Mouse (Mus musculus) frontal cortex, postnatal 36 days (tissue): ENCODE results near the gene Trpv3.
"Not testable (repeated sequence)": the region's sequence is repeated elsewhere in the genome, so short reads cannot be mapped to it uniquely, and the experiment has no call there.

Experiments used
- DNase-seq, 2 experiments: peaks; one replicate each; pipeline ENCODE4 v3.0.0; 2022; ENCODE audit warnings: low spot score in 2 of 2

Gene Trpv3

DNA sequence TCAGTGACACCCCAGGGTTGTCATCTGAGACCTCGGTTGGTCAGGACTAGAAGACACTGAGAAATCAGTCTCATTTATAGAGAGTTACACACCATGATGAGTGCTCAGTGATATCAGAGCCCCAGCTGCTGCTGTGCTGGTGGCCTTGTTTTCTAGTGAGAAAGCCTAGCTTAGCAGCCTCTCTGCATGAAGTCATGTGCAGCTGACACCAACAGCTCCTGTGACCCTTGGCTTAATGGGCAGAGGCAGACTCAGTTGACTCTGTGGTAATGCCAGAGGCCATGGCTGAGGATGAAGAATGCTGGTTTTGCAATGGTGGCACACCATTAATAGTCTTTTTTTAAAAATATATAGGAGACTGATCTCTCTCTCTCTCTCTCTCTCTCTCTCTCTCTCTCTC lies 22.4 kb downstream of the Trpv3 start:
- no peak for DNase-seq

DNA sequence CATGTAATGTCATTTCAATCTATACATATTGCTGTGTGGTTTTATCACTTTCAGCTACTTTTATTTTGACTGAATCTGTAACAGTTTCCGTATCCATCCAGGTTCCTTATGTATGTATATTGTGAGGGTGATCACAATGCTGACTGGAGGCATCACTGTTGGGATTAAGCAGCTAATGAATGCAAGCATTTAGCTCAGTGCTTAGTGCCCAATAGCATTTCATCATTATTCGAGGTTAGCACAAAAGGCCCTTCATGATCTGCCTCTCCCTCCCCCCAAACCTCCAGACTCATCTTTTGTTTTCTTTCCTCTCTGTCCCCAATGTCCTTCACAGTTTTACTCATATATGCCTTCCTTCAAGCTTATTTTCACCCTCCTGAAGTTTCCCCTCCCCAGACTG lies 35.9 kb downstream of the Trpv3 start:
- no peak for DNase-seq

DNA sequence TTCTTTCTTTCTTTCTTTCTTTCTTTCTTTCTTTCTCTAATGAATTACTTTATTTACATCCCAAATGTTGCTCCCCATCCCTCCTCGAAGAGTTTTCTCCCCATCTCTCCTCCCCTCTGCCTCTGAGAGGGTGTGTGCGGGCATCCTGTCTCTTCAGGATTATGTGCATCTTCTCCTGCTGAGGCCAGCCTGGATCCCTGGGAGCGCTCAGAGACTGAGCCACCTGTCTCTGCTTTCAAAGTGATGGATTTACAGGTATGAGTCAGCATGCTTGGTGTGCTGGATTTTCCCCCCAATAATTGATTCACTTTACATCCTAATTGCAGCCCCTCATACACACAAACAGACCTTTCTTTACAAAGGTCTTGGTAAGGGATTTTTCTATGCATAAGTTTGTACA lies 48.8 kb downstream of the Trpv3 start:
- no peak for DNase-seq

DNA sequence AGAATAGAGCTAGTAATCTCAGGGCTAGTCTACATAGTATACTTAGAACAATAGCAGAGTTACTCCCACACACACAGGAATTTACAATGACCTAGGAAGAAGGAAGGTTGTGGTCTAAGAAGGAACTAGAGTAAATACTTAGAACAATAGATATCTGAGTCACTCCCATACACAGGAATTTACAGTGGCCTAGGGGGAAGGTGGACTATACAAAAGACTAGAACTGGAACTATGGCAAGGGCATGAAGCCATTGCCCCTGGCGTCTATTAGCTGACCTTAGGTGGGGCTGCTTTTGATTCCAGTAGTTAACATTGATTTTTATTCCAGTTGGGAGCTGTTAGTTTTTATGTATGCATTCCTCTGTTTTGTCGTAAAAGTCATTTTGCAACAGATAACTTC lies 51.4 kb downstream of the Trpv3 start:
- not testable (repeated sequence) for DNase-seq

DNA sequence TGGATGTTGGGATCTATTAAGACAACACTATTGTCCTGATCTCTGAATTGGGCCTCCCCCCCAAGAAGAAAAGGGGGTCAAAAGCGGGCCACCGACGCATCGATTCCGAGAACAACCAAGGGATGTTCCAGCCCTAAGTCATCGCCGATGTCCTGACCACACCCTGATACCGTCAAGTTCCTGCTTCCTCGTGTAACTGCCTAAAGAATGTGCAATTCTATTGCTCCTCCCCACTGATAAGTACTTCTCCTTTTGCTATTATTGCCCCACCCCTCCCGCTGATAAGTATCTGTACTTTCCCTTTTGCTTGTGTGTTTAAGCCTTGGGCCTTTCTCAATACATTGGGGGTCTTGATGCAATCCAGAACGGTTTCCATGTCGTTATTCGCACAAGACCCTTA lies 53.9 kb downstream of the Trpv3 start:
- not testable (repeated sequence) for DNase-seq

DNA sequence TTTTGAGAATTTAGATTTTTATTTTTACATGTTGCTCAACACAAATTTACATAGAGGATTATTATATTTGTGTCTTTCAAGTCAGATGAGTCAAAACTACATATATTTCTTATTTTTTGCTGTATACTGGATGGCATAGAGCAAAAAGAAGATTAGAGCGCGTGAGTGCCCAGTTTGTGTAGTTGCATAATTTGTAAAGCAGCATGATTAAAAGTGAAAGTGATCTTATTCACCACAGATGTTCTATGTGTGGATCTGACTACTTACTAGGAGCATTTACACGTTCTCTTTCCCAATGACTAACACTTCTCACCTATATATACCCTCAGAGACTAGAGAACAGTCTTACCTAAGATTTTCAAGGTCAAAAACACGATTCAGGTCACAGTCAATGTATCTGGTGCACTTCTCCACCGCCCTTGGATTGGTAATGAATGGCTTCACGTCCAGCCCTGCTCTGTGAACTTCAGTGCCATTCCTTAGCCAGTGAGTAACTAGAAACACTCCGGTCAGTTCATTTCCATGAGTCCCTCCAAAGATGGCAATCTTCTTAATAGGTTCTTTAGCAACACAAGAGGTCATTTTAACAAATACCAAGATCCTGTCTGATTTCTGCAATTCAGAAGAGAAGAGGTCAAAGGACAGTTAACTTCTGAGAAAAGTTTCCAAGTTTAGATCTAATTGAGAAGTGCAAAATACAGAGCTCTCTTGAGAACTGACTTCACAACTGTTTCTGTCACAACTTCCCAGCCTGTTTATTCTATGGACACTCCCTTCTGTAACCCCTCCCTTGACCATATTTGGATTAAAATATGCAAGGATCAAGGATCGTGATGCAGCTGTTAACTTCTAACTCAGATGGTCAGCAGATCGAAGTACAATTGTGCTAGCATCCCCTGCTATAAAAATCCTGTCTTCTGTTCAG lies 57.0 kb downstream of the Trpv3 start:
- no peak for DNase-seq

DNA sequence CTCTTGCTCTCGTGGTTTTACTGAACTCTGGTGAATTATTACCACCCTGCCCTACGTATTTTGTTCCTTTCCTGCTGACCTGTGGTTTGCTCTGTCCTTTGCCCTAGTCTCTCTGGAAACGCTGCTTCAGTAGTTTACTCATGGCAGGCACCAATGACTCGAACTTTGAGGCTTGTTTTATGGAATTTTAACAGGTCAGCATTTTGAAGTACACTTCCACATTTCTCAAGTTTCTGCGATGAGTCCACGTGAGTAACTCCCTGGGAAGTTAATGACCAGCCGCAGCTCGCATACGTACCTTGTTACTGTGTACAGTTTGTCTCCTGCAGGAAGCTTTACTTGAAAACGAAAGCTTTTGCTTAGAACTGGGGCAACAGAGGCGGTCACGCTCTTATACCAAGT lies 59.3 kb downstream of the Trpv3 start:
- no peak for DNase-seq

DNA sequence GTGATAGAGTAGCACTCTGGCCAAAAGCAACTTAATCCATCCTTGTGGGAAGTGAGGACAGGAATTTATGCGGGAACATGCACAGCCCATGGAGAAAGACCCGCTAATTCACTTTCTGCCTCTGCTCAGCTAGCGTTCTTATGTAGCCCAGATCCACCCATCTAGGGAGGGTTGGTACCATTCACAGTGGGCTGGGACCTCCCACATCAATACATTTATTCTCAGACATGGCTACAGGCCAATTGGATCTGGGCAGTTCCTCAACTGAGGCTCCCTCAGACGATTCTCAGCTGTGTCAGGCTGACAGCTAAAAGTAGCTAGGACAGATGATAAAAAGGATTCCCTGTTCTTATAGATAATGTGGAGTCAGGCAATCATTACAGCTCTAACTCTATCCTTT lies 60.2 kb downstream of the Trpv3 start:
- peak in 1 of 2 experiments; percentile 22 for DNase-seq

DNA sequence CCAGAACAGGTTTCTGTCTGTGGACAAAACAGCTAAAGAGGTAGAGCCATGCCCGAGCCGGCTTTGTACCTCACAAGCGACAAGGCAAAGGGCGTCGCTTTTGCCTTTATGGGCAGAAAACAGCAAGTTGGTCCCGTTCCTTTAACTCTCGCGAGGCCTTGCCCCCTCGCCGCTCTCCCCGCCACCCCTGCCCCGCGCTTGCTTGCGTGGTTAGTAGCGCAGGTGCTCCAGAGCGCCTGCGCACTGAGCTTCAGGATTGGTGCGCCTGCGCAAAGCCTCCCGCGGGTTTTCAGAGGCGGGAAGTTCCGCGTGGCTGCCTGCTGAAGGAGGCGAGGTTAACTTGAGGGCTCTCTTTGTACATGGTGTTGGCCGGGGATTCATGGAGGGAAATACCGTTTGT lies 62.3 kb downstream of the Trpv3 start, which contains the start of the genes Aspa, Gm49340 and Spata22:
Gene Aspa, minus strand, starts transcription at position 155 of the 400 bp plus-strand sequence.
Gene Gm49340, plus strand, starts transcription at position 300 of the 400 bp plus-strand sequence.
Gene Spata22, plus strand, starts transcription at position 300 of the 400 bp plus-strand sequence.
- no peak for DNase-seq

DNA sequence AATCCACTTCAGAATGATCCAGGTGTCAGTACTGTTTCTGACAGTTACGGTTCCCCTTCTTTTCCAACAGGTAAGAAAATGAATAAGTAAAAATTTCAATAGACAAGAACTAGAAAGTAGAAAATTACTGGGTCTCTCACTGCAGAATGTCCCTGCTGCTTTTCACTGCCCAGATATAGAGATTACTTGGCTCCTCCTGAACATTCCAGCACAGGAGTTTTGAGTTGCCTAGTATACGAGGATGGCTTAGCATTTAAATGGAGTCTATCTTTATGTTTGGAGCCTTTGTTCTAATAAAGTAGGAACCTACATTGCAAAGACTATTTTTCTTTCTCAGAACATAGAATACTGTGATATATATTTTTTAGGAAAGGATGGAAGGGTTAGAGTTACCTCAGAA lies 66.2 kb downstream of the Trpv3 start:
- no peak for DNase-seq

DNA sequence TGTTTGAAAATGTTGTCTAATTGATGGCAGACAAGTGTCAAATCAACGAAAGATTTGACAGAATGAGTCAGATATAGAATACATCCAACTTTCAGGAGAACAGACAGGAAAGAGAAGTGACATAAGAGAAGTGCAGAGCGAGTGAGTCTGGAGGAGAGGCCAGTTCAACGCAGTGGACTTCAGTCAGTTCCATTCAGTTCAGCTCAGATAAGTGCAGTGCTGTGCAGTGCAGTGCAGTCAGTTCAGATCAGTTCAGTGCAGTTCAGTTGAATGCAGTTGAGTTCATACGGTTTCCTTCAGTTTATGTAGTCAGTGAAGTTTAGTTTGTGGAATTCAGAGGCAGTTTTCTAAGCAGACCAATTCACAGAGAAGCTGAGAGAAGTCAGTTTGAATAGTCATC lies 69.7 kb downstream of the Trpv3 start:
- DNase-seq, result no peak
